Mouse (Mus musculus) adrenal gland, adult (tissue): ENCODE measurements around the gene Fem1a.

Experiments used
- DNase-seq, 2 experiments: peaks; one replicate each; pipeline ENCODE4 v3.0.0; 2022 to 2023; ENCODE audit warnings: low spot score in 1 of 2; ENCODE audit not compliant: inconsistent age in 2 of 2

Fem1a gene

DNA sequence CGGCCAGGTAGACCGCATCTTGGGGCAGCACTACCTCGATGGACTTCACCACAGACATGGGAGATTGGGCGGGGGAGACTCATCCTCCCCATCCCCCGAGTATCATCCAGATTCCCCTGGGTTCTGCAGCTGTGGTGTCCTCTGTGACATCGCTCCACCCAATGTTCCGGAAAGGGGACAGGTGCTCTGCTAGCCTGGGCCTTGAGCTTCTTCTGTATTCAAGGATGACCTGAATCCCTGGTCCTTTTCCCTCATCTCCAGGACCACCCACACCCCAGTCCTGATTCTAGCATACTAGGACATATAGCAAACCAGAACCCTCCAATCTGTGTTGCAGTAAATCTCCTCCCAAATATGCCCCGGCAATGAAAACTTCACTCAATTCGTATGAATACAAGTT lies 43.6 kb downstream of the Fem1a start, which contains the start of gene Arrdc5:
TSS of gene Arrdc5 (minus strand) at position 101 of the 400 bp plus-strand sequence.
- DNase-seq = no peak

DNA sequence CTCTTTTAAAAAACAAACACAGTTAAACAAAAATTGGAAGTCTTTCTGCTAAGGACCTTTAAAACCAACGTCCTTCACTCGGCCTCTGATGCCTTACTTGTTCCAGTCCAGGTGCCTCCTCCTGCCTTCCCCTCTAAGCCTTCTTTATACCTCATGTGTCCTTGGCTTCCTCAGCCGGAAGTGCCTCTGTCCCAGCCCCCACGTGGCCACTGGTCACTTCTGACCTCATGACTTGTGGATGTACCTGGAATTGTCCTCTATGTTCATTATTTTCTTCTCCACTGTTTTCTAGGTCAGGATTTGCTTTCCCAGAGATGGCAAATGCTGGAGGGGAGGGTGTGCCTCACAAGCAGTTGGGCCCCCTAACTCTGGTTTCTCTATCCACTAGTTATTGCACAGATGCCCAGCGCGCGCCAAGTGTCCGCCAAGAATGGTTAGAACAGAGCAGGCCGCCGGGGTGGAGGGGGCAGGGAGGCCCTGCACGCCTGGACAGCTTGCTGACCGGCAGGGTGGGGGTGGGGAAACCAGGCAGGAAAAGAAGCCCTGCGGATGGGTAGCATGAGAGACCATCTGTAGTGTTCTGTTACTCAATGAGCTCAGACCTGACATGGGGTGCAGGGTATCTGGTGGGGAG lies 45.9 kb downstream of the Fem1a start:
- DNase-seq = peak; percentile 47 to 69

DNA sequence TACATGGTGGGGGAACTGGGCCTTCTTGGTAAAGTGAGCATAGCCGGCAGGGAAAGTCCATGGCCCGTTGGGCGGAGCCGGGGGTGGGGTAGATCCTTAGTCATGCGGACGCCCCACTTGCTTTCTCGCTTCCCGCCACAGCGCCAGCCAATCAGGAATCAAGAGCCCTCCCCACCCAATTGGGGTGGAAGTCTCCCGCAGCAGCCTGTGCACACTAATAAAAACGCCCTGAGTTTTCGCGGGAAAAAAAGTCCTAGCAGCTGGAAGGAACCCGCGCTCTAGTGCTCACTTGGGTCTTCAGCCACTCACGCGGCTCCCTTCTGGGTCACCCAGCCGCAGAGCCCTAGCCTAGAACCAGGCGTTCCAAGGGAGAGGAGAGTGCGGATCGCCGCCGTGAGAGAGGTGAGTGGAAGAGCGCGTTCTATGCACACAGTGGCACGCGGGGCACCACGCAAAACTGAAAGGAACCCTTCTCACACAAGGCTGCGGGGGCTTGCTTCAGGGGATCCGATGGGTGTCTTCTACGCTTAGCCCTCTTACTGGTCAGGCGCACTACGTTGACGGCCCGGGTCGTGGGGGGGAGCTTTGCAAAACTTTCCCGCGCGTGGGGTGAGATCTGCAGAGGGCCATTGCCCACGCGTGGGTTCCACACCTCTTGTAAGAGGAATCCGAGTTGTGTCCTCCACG lies 46.7 kb downstream of the Fem1a start, which contains the start of gene Uhrf1:
TSS of gene Uhrf1 (plus strand) at position 162 of the 687 bp plus-strand sequence.
- DNase-seq = peak; percentile 84 to 89

DNA sequence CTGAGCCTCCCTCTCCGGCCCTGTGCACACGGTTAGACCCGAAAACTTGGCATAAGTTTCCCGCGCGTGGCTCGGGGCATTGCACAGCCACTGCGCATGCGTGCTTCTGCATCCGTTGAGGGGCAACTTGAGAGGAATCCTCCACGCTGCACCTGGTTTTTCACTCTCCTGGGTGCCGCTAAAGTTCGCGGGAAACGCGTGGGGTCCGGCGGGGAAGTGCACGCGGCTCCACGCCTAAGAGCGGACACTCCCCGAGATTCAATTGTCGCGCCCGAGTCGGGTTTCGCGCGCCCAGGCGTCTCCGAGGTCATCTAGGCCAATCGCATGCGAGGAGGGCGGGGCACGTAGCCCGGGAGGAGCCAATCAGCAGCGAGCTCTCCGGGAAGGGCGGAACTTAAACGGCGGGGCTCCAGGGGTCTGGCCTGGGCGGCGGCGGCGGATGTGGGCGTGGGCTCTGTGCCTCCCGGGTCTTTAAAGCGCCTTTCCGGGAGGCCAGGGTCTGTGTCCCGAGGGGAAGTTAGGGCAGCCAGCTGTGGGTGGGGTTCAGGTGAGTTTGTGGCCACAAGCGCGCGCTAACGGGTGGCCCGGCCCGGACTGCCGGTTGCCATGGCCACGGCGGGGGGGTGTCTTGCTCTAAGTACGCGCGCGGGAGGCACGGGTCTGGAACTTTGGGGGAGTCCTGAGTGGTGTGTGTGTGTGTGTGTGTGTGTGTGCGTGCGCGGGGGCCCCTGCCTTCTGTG lies 47.4 kb downstream of the Fem1a start:
- DNase-seq = peak; percentile 95 to 98

DNA sequence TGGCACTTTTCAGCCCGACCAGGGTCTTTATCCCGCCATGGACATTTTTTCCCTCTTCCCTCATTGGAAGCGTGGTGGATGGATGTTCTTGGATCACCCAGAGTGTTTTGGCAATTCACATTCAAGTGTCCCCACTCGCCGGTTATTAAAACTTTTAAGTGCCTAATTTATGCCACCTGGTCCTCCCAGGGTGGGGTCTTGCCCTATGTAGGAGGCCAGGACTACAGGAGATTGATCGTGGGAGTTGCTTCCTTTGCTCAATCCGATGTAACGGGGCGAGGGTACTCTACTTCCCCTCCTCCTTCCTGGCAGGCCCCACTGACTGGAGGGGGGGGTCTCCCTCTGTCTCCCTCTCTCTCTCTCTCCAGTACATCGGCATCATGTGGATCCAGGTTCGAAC lies 48.1 kb downstream of the Fem1a start:
- peak in 1 of 2 experiments; percentile 36 for DNase-seq

DNA sequence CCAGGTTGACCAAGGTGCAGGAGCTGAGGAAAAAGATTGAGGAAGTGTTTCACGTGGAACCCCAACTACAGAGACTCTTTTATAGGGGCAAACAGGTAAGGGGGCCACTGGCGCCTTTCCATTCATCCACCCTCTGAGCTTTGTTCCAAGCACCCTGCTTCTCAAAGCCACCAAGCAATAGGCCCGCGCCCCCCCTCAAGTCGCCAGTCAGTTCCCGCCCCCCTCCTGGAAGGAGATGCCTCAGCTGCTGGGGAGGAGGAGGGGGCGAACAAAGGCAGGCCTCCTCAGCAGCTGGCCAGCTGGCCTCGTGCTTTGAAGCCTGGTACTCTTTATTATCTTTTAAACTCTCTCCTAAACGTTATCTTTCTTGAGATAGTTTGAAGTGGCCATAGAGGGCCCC lies 48.5 kb downstream of the Fem1a start:
- no peak for DNase-seq

DNA sequence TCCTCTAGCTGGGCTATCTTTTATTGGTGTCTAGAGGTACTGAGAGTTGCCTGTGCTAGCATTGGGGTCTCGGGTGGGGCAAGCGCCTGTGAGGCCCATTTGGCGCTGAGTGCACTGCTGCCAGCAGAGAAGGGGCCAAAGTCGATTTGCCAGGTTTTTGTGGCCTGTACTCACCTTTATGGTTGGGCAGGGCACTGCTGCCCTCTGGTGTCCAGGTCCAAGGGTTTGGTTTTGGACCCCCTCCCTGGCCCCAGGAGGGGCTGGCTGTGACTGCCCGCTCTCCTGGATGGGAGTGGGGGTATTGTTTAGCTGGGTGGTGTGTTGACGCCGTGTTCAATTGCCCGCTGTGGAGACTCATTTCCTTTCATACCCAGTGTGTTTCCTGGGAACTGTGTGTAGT lies 49.2 kb downstream of the Fem1a start:
- peak in 1 of 2 experiments; percentile 51 for DNase-seq

DNA sequence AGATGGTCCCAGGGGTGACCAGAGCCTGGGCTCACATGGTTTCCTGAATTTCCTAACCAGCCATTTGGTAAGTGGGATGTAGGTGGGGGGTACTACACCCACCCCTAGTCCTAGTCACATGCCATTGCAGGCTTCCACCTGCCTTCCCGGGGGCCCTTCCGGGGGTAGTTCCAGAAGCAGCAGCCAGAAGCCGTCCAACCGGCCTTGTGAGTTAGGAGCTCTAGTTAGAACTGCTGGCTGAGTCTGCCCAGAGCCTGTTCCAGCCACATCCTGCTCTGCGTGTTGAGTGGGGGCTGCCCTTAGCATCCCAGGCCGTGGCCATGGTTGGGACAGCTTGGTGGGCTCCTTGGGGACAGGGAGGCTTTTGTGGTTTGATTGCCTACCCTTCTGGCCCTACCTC lies 51.5 kb downstream of the Fem1a start:
- DNase-seq = no peak

DNA sequence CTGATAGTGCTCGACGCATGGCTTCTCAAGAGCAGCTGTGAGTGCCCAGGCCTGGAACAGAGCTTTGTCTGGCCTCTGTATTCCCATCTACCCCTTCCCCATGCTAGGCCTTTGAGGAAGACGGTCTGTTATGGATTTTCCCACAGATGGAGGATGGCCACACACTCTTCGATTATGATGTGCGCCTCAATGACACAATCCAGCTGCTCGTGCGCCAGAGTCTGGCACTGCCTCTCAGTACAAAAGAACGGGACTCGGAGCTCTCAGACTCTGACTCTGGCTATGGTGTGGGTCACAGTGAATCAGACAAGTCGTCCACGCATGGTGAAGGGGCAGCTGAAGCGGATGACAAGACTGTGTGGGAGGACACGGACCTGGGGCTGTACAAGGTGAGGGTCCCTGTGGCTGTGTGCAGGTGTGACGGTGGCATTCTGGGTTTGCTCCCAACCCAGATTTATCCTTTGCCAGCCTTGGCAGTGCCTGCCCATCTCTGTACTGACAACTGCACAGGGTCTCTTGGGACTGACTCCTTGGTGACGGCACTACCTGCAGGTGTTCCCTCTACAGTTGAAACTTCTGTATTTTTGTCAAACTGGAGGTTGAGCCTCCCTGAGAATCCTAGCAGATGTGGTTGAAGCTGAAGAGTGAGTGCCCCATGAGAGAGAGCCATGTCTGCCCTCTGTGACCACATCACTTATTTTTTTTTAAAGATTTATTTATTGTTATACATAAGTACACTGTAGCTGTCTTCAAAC lies 52.8 kb downstream of the Fem1a start:
- DNase-seq = no peak
